19 mouse cellular contexts compared by ENCODE assay signal in genomic region chr2:48409876-48410275, GRCm38 (mm10).
DNase-seq lines count a peak whose midpoint lies in the region; ATAC-seq and TF ChIP-seq lines count a peak whose summit lies in the region.
"Had no signal": no experiment of that assay in that cellular context is flagged by ENCODE, and none has a peak within 500 bp of the region (broad histone marks: within the 10 kb centered on the region; RNA-seq: fewer than 3 reads in every experiment).

No protein-coding gene starts in this region.

- no peak overlapping the region for H3K4me2 ChIP-seq in liver, embryonic 12.5 days
- H3K4me2 ChIP-seq in forebrain, embryonic 15.5 days (replicated peaks): no peak overlapping the region
- H3K4me2 ChIP-seq: embryonic facial prominence, embryonic 12.5 days; forebrain, embryonic 12.5 days had no signal

- H3K27ac ChIP-seq in liver, adult 2 months (replicated peaks; ENCODE audit: insufficient read depth, low read depth, low read length): no peak overlapping the region
- no peak overlapping the region for H3K27ac ChIP-seq in liver, embryonic 12.5 days
- H3K27ac ChIP-seq in forebrain, embryonic 15.5 days (replicated peaks): no peak overlapping the region
- H3K27ac ChIP-seq: embryonic facial prominence, embryonic 10.5 days; embryonic facial prominence, embryonic 12.5 days; forebrain, embryonic 10.5 days; forebrain, embryonic 12.5 days had no signal

- TF ChIP-seq CTCF in liver, adult 2 months (IDR thresholded peaks at IDR 0.05; ENCODE audit: low read depth, low read length): no peak

- peaks cover 3% of the 10 kb centered on the region; the same call in 1 of the 2 replicates for H3K4me1 ChIP-seq in liver, adult 2 months (ENCODE audit: control insufficient read depth, insufficient read depth, low read length)
- H3K4me1 ChIP-seq in liver, embryonic 12.5 days: no peaks in the 10 kb centered on the region
- 0 out of 2 replicates have a peak, but pooled peaks cover 3% of the 10 kb centered on the region for H3K4me1 ChIP-seq in forebrain, embryonic 15.5 days
- H3K4me1 ChIP-seq: embryonic facial prominence, embryonic 12.5 days had no signal

- no peaks in the 10 kb centered on the region for H3K27me3 ChIP-seq in liver, adult 2 months (ENCODE audit: control insufficient read depth, insufficient read depth, low read length)
- H3K27me3 ChIP-seq in liver, embryonic 12.5 days (replicated peaks): no peaks in the 10 kb centered on the region
- H3K27me3 ChIP-seq in forebrain, embryonic 15.5 days: no peaks in the 10 kb centered on the region
- H3K27me3 ChIP-seq: embryonic facial prominence, embryonic 12.5 days; forebrain, embryonic 12.5 days had no signal

- no peaks in the 10 kb centered on the region for H3K9me3 ChIP-seq in liver, embryonic 12.5 days (replicated peaks)
- H3K9me3 ChIP-seq in forebrain, embryonic 15.5 days: no peaks in the 10 kb centered on the region
- H3K9me3 ChIP-seq: embryonic facial prominence, embryonic 10.5 days; embryonic facial prominence, embryonic 12.5 days; forebrain, embryonic 10.5 days; forebrain, embryonic 12.5 days had no signal

- H3K36me3 ChIP-seq in liver, adult 2 months (ENCODE audit: control insufficient read depth, insufficient read depth, low read length): no peaks in the 10 kb centered on the region
- no peaks in the 10 kb centered on the region for H3K36me3 ChIP-seq in liver, embryonic 12.5 days
- H3K36me3 ChIP-seq in forebrain, embryonic 15.5 days: no peaks in the 10 kb centered on the region
- H3K36me3 ChIP-seq: embryonic facial prominence, embryonic 10.5 days; embryonic facial prominence, embryonic 12.5 days; forebrain, embryonic 10.5 days; forebrain, embryonic 12.5 days had no signal

- ATAC-seq in liver, embryonic 12.5 days: no peak
- no peak for ATAC-seq in forebrain, embryonic 15.5 days (replicated peaks)
- ATAC-seq: forebrain, embryonic 14.5 days; forebrain, postnatal 0 days had no signal

- H3K79me2 ChIP-seq in liver, adult 2 months (ENCODE audit: control insufficient read depth, insufficient read depth, low read length): no peaks in the 10 kb centered on the region

- DNase-seq in liver, adult 2 months (ENCODE audit: extremely low read depth, low read depth, low spot score): peak; percentile 58
- DNase-seq in gonadal fat pad, adult 2 months (ENCODE audit: low read depth): peak; percentile 67
- DNase-seq in kidney, adult 18-20 months: no peak
- DNase-seq: adrenal gland, adult 2 months; adrenal gland, postnatal 14 days; adrenal gland, postnatal 36 days; cerebellum, adult 11-12 months; cerebellum, adult 2 months; cerebellum, adult 9-10 months; cerebellum, postnatal 10 days; cerebellum, postnatal 25 days; forebrain, postnatal 0 days had no signal

- H3K9ac ChIP-seq in liver, adult 2 months (ENCODE audit: low read depth, low read length): no peak overlapping the region
- H3K9ac ChIP-seq in liver, embryonic 12.5 days: no peak overlapping the region
- no peak overlapping the region for H3K9ac ChIP-seq in forebrain, embryonic 15.5 days (replicated peaks)
- H3K9ac ChIP-seq: embryonic facial prominence, embryonic 12.5 days; forebrain, embryonic 12.5 days; forebrain, postnatal 0 days had no signal

- no peak overlapping the region for H3K4me3 ChIP-seq in liver, adult 2 months (ENCODE audit: insufficient read depth, low read depth, low read length)
- no peak overlapping the region for H3K4me3 ChIP-seq in liver, embryonic 12.5 days
- H3K4me3 ChIP-seq in forebrain, embryonic 15.5 days: no peak overlapping the region
- H3K4me3 ChIP-seq: embryonic facial prominence, embryonic 10.5 days; embryonic facial prominence, embryonic 12.5 days; forebrain, embryonic 10.5 days; forebrain, embryonic 12.5 days had no signal

- WGBS in liver, adult 2 months: 45% methylated on average over 4 of the region's 4 CpGs
- whole genome bisulfite sequencing in liver, embryonic 12.5 days (ENCODE audit: insufficient replicate concordance): 61% methylated on average over 4 of the region's 4 CpGs
- WGBS in forebrain, embryonic 15.5 days: 89% methylated on average over 4 of the region's 4 CpGs

- no peak for TF ChIP-seq POLR2A in liver, adult 2 months (IDR thresholded peaks at IDR 0.05; ENCODE audit: extremely low read depth, insufficient read depth, low read length)
